Mouse (Mus musculus): ENCODE results near the gene Ankrd26. TPM values are rescaled to one million over a fixed set of nuclear protein-coding genes. Genes with fewer than 3 reads are reported as not detected.
"Not testable (repeated sequence)": the region's sequence is repeated elsewhere in the genome, so short reads cannot be mapped to it uniquely, and the experiment has no call there.

Gene Ankrd26
- total RNA-seq, 2 experiments from 2014 or later, result 11.8 to 12.8 TPM

DNA sequence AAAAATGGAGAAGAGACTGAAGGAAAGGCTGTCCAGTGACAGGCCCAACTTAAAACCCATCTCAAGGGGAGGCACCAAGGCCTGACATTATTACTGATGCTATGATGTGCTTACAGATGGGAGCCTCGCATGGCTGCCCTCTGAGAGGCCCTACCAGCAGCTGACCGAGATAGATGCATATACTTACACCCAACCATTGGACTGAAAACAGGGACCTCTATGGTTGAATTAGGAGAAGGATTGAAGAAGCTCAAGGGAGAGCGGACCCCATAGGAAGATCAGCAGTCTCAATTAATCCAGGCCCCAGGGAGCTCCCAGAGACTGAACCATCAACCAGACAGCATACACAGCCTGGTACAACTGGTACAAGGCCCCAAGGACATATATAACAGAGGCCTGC lies 5.8 kb upstream of the Ankrd26 start:
- intact Hi-C loops (cut with DNase I), result no loop called here
- H3K27ac ChIP-seq, result no peak overlapping the region
- no peak for DNase-seq (ENCODE audit: extremely low spot score in 1 of 2, low spot score in 2 of 2)
- H3K4me3 ChIP-seq, result no peak overlapping the region
- no peak for TF ChIP-seq CTCF (IDR thresholded peaks at IDR 0.05)

GRCm38 (mm10) chr6:118561225-118561624 lies 801 bp downstream of the Ankrd26 start:
- Histone ChIP-seq H3K27ac (no peak overlapping the region), H3K4me3 (peak overlapping the region; percentile 63)
- no peak for DNase-seq (ENCODE audit: extremely low spot score in 1 of 2, low spot score in 2 of 2)
- no peak for TF ChIP-seq CTCF (IDR thresholded peaks at IDR 0.05)
- intact Hi-C loops (cut with DNase I), result no loop called here

DNA sequence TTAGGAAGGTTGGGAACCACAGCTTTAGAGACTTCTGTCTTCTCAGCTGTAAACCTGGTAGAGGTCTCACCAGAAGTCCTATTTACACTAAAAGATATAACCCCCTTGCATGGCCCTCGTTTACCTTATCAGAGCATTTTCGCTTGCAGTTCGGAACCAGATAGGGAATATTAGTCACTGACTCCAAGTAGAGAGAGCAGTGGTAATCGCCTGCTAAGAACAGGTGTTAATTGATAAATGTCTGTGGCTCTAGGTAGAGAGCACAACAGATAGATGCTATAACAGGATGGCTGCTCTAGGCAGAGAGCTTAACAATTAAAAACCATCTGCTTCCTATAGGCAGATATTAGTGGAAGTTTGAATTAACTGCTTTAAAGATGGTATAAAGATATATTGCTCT lies 23.4 kb downstream of the Ankrd26 start:
- TF ChIP-seq CTCF (IDR thresholded peaks at IDR 0.05), result no peak
- H3K4me3 ChIP-seq, result no peak overlapping the region
- intact Hi-C loops (cut with DNase I), result no loop called here
- no peak for DNase-seq (ENCODE audit: extremely low spot score in 1 of 2, low spot score in 2 of 2)
- H3K27ac ChIP-seq, result no peak overlapping the region

DNA sequence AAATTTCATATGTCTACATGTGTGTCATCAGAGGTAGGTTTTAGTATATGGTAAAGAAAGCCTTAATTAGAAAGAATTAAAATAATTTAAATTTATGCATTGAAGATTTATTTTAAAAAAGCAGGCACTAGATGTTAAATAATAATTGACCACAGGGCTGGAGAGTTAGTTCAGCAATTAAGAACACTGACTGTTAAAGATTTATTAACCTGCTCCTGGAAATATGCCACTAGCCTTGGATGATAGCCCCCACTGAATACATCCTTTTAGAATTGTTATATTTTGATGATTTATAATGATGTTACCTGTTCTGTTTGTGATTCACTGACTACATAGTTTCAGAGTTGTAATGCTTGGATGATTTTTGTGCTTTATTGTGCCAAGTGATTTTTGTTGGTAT lies 24.8 kb downstream of the Ankrd26 start:
- DNase-seq (ENCODE audit: extremely low spot score in 1 of 2, low spot score in 2 of 2); intact Hi-C loops (cut with DNase I); H3K27ac ChIP-seq; H3K4me3 ChIP-seq: not testable (repeated sequence)

DNA sequence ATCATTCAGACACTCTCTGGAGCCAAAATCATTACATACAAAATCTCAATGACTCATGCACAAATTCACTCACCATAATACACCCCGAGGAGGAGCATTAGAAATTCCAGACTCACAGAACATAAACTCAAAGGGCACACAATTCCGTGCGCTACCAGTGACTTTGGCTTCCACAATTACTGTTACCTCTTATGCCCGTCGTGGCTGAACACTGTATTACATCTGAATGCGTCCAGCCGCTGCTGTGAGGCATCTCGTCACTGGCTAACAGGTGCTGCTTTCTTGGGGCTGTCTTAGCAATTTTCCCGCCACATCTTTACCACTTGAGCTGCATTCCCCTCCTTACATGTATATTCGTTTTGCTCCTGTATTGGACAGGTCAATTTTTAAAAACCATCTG lies 26.7 kb downstream of the Ankrd26 start:
- DNase-seq (ENCODE audit: extremely low spot score in 1 of 2, low spot score in 2 of 2), result no peak
- H3K27ac ChIP-seq, result no peak overlapping the region
- TF ChIP-seq CTCF (IDR thresholded peaks at IDR 0.05), result no peak
- intact Hi-C loops (cut with DNase I), result no loop called here
- no peak overlapping the region for H3K4me3 ChIP-seq

- H3K27ac ChIP-seq, result no peak overlapping the region
- no peak overlapping the region for H3K4me3 ChIP-seq
- no peak for DNase-seq (ENCODE audit: extremely low spot score in 1 of 2, low spot score in 2 of 2)
- intact Hi-C loops (cut with DNase I), result no loop called here
- no peak for TF ChIP-seq CTCF (IDR thresholded peaks at IDR 0.05)
Observed at GRCm38 (mm10) chr6:118533381-118533780, 28.6 kb downstream of the Ankrd26 start.

DNA sequence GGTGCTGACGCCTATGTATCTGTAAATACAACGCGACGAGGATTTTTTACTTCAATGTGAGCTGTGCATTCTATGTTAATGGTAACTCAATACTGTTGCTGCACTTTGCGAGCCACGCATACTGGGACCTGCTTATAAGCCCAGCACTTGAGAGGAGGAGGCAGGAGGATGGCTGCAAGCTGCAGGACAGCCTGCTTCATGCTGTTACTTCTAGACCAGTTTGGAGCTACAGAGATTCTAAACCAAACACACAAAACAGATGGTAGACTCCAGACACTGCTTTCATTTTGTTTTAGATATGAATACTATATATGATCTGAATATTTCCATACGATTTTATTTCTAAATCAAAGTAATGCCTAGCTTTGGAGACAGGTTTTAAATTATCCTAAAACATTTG lies 41.4 kb downstream of the Ankrd26 start:
- Histone ChIP-seq H3K27ac (no peak overlapping the region), H3K4me3 (no peak overlapping the region)
- intact Hi-C loops (cut with DNase I), result no loop called here
- no peak for TF ChIP-seq CTCF (IDR thresholded peaks at IDR 0.05)
- DNase-seq (ENCODE audit: extremely low spot score in 1 of 2, low spot score in 2 of 2), result no peak

DNA sequence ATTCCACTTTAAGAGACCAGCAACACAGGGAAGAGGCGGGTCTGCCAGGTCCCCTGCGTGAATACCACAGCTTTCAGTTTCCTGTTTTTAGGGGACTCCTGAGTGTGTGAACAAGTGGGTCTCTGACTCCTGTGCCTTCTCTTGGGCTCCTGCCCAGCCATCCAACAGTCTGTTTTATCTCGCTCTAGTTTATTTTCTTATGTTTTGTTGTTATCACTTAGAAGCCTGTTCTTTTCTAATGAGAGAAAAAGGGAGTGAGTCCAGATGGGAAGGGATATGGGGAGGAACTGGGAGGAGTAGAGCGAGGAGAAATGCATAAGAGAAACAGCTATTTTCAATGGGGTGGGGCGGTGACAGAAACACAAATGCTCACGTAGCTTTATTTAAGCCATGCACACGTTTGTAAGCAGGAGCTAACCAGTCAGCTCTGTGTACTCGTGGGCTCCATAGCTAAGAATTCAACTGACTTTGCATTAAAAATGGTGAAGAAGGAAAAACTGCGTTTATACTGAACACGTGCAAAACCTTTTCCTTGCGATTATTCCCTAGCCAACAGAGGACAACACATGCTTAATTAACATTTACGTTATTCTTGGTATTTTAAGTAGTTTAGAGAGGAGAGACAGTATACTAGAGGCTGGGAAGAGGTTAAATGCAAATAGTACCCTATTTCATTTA lies 48.6 kb downstream of the Ankrd26 start:
- no peak for TF ChIP-seq CTCF (IDR thresholded peaks at IDR 0.05)
- no peak for DNase-seq (ENCODE audit: extremely low spot score in 1 of 2, low spot score in 2 of 2)
- Histone ChIP-seq H3K27ac (no peak overlapping the region), H3K4me3 (no peak overlapping the region)
- intact Hi-C loops (cut with DNase I), result no loop called here

DNA sequence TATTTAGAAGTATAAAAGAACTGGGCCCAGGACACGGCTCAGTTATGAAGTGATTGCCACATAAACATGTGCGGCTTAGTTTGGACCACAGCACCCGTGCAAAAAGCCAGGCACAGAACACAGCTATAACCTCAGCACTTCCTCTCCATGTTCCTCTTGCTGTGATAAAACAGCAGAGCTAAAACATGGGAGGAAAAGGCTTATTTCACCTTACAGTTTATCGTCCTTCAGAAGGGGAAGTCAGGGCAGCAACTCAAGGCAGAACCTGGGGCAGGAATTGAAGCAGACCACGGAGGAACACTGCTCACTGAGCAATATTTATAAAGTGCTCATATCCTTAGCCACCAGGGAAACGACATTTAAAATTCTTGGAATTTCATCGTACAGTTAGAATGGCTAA lies 63.0 kb downstream of the Ankrd26 start:
- no peak overlapping the region for H3K4me3 ChIP-seq
- no peak overlapping the region for H3K27ac ChIP-seq
- no peak for TF ChIP-seq CTCF (IDR thresholded peaks at IDR 0.05)
- no peak for DNase-seq (ENCODE audit: extremely low spot score in 1 of 2, low spot score in 2 of 2)
- intact Hi-C loops (cut with DNase I), result no loop called here

- Histone ChIP-seq H3K4me3 (no peak overlapping the region), H3K27ac (no peak overlapping the region)
- intact Hi-C loops (cut with DNase I), result no loop called here
- DNase-seq (ENCODE audit: extremely low spot score in 1 of 2, low spot score in 2 of 2), result no peak
- TF ChIP-seq CTCF (IDR thresholded peaks at IDR 0.05), result no peak
Observed at GRCm38 (mm10) chr6:118482125-118482524, 79.9 kb downstream of the Ankrd26 start.

GRCm38 (mm10) chr6:118478957-118479708 lies 82.9 kb downstream of the Ankrd26 start, which contains the start of gene Zfp9:
Gene Zfp9 (minus strand): TSS chr6:118479320.
- Histone ChIP-seq H3K4me3 (peak within 1 kb of the TSS; percentile 71), H3K27ac (peak within 1 kb of the TSS; percentile 88)
- intact Hi-C loops (cut with DNase I), result loop anchor here (1.0 kb wide), 1 partner anchor 24 kb away; the partner anchor contains the start of gene Zfp248
- no peak for TF ChIP-seq CTCF (IDR thresholded peaks at IDR 0.05)
- peak; percentile 86 for DNase-seq (ENCODE audit: extremely low spot score in 1 of 2, low spot score in 2 of 2)

- peak overlapping the region; percentile 71 for H3K4me3 ChIP-seq
- peak overlapping the region; percentile 88 for H3K27ac ChIP-seq
- intact Hi-C loops (cut with DNase I), result no loop called here
- DNase-seq (ENCODE audit: extremely low spot score in 1 of 2, low spot score in 2 of 2), result no peak
- no peak for TF ChIP-seq CTCF (IDR thresholded peaks at IDR 0.05)
Observed at GRCm38 (mm10) chr6:118477875-118478785, 83.9 kb downstream of the Ankrd26 start.
